Mouse (Mus musculus) bone marrow macrophage, adult 2 months (primary cell): Measurements from ENCODE around the gene Gpr183. TPM values are rescaled to one million over a fixed set of nuclear protein-coding genes. Genes with fewer than 3 reads are reported as not detected.
A peak's percentile ranks its signal among the peaks of the same experiment; 100 is the strongest.

Experiments used
- H3K27ac ChIP-seq: 2 replicates; pipeline ENCODE4 v1.5.1; 2012; ENCODE audit warnings: low read depth, low read length; ENCODE audit not compliant: insufficient read depth
- H3K4me1 ChIP-seq: 2 replicates; pipeline ENCODE4 v1.6.1; 2012; ENCODE audit warnings: low read length; ENCODE audit not compliant: control insufficient read depth, insufficient read depth
- H3K4me3 ChIP-seq: 2 replicates; pipeline ENCODE4 v1.5.1; 2012; ENCODE audit warnings: mild to moderate bottlenecking, low read length, moderate library complexity; ENCODE audit not compliant: insufficient read depth
- CTCF ChIP-seq: IDR thresholded peaks from 2 replicates; pipeline ENCODE4 v1.5.1; 2012; ENCODE audit warnings: low read depth, mild to moderate bottlenecking, low read length, moderate library complexity
- POLR2A ChIP-seq: IDR thresholded peaks from 2 replicates; pipeline ENCODE4 v1.6.1; 2012; ENCODE audit warnings: mild to moderate bottlenecking, low read depth, low read length, borderline replicate concordance
- polyA plus RNA-seq: library from polyadenylated mRNA; stranded (reverse); fragments of >200 nt; gene quantifications from 2 replicates; pipeline ENCODE4 v1.2.4, GENCODE M21; 2012; ENCODE audit not compliant: missing spikeins, insufficient read depth, insufficient read length

Gene Gpr183
- polyA plus RNA-seq, 1 experiment: 34.1 TPM

DNA sequence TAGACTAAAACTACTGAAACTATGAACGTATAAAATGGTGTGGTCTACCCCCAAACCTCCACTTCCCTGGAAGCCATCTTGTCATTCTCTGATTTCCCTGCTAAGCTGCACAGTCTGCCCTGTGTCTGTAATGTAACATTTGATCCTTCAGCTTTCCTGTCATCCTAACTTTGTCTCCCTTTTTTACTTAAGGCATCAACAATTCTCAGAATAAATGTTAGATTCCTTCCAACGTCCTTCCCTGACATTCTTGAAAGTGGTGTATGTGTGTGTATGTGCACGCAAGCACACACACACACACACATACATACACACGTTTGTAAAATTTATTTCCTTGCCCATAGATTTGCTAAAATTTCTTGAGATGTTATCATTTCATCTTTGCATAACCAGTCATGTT is 5.0 kb downstream of the Gpr183 start:
- TF ChIP-seq CTCF: no peak
- no peak for TF ChIP-seq POLR2A
- H3K4me3 ChIP-seq: no peak overlapping the region
- H3K27ac ChIP-seq: peak overlapping the region; percentile 55
- peaks cover 55% of the 10 kb centered on the region for H3K4me1 ChIP-seq

DNA sequence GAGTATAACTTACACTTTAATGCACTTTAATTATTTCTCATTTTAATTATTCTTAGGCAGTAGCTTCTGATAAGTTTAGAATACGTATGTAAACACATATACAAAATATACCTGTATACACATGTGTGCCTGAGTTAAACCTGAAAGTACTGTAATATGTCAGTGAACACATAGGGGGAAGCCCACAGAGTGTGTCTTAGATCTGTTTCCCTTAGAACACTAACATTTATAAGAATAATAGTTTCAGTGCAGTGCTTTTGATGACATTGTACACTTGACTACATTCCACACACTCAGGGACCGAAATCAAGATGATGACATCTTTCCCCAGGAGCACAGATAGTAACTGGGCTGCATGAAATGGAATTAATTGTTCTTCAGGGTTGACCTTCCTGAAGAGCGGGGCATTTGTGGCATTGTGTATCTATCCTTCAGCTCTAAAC is 5.4 kb downstream of the Gpr183 start:
- H3K4me1 ChIP-seq: peaks cover 58% of the 10 kb centered on the region
- H3K4me3 ChIP-seq: no peak overlapping the region
- TF ChIP-seq CTCF (no peak), POLR2A (no peak)
- peak overlapping the region; percentile 65 for H3K27ac ChIP-seq

DNA sequence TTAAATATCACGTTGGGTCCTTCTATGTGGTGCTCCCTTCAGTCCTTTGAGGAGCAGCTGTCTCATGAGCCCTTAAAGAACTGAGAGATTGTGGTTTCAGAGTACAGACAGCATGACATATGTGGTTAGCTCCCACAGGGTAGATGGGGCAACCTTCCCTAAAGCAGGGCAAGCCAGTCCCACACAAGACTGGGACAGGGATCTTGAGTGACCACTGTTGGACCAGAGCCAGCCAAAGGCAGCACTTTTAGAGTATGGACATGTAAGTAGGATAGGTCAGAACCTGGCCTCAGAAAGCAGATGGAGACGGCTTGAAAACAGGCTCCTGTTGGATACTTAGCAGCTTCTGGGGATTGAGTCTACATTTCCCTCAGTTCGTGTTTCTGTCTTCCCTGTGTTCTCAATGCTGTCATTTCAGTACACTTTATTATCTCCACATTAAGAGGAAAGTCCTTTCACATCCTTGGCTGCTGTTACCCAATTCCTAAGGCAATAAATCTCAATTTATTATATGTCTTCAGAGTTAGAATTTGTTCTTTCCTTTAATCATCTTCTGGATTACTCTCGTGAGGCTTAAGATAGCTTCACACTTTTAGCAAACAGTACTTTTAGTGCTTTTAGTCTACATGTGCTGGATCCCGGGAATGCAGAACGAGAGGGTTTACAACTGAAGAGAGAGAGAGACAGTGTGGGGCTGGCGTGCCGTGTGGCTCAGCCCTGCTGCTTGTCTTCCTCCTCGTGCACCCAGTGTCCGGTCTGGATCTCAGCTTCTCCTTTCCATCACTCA is 6.1 kb downstream of the Gpr183 start:
- TF ChIP-seq CTCF (no peak), POLR2A (no peak)
- Histone ChIP-seq H3K27ac (peak overlapping the region; percentile 65), H3K4me1 (peaks cover 58% of the 10 kb centered on the region), H3K4me3 (no peak overlapping the region)

DNA sequence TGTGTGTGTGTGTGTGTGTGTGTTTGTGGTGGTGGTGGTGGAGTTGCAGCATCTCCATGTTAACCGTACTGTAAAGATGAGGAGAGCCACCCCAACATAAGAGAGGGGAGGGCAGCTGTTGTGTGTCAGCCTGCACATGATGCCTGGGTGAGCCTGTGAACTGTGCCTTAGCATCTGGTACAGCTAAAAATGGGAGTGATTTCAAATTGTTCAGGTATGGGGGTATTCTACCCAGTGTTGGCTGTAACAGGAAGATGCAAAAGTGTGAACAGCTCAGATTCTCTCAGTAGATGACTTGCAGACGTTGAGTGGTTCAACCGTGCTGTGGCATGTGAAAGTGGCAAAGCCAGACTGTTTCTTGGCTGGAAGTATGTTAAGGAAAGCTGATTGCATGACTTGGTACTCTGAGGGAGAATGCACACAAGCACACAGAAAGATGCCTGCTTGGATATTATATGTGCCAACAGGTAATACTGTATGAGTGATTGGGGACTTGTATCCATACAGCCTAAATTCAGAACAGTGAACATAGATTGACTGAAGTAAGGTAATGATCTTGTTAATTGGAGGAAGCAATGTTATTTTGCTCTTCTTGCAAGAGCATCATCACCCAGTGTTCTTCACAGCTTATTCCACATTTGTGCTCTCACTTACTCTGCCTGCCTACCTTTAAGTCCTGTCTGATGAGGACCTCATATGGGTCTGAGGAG is 6.8 kb downstream of the Gpr183 start:
- peaks cover 58% of the 10 kb centered on the region for H3K4me1 ChIP-seq
- H3K4me3 ChIP-seq: no peak overlapping the region
- H3K27ac ChIP-seq: peak overlapping the region; percentile 65
- TF ChIP-seq POLR2A (no peak), CTCF (no peak)

DNA sequence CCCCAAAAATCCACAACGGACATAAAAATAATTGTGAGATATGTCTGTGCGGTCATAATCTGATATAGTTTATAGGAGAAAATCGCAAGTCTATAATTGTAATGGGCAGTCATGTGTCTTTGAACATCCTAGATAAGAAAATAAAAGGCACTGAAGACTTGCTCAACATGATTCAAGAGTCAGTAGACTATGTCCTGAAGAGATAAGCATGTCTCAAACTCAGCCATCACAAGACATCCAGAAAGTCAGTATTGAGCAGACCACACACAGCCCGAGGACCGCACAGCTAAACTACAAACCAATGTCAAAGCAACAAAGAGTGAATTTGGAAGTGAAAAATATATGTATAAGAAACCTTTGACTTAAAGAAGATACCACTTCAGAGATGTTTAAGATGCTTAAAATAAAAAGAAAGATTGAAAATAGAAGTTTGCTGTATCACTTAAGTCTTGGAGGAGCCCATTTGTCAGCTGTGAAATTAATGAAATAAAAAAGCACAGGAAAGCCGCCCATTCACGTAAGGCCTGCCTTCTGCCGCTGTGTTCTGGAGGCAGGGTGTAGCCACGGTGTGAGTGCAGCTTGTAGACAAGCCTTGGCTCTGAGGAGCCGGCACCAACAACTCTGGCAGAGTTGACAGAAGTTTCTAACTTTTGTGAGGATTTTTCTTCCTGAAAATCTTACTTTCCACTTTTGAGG is 7.7 kb downstream of the Gpr183 start:
- peaks cover 56% of the 10 kb centered on the region for H3K4me1 ChIP-seq
- H3K27ac ChIP-seq: no peak overlapping the region
- no peak overlapping the region for H3K4me3 ChIP-seq
- no peak for TF ChIP-seq CTCF
- TF ChIP-seq POLR2A: no peak

DNA sequence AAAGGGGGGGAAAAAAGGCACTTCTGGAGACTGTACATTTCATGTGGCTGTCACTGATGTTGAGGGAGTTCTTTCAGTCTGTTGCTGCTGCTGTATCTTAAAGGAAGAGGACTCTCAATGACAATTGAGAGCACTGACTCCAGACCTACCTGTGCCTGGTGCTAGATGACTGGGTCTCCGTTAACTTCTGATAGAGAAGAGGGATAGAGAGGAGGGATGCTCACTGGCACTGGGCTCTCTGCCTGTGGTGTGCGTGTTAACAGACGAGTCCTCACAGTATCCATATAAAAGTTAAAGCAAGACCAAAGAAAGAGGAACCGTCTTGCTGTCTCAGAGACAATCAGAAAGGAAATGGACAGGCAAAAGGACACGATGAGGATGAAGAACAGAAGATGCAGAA is 8.7 kb downstream of the Gpr183 start:
- TF ChIP-seq CTCF (no peak), POLR2A (no peak)
- Histone ChIP-seq H3K4me1 (peaks cover 52% of the 10 kb centered on the region), H3K27ac (peak overlapping the region; percentile 23), H3K4me3 (no peak overlapping the region)

DNA sequence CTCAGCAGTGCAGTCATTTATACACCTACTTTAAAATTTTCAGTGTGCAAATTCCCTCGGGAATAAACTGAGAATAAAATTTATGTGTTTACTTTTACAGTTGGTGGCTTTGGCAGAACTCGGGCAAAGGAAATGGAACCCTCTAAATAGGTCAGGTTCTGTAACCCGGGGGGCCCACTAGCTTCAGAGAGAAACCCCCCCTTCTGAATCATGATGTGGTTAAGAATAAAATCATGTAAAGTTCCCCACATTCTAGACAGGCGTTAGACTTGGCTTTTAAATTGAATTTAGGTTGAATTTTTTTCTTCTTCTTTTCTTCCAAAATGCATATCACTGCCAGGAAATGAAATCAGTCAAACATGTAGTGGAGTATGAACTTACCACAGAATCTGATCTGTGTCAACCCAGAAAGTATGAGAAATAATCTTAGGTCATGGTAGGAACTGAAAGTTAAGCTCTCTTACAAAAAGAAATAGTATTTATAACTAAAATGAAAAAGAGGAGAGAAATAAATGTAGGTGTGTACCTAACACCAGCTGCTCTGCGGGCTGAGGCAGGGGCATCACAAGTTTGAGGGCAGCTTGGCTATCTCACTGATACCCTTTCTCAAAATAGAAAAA is 9.7 kb downstream of the Gpr183 start:
- Histone ChIP-seq H3K27ac (peak overlapping the region; percentile 24; the same call in 1 of the 2 replicates), H3K4me1 (peaks cover 44% of the 10 kb centered on the region), H3K4me3 (no peak overlapping the region)
- no peak for TF ChIP-seq CTCF
- TF ChIP-seq POLR2A: no peak

DNA sequence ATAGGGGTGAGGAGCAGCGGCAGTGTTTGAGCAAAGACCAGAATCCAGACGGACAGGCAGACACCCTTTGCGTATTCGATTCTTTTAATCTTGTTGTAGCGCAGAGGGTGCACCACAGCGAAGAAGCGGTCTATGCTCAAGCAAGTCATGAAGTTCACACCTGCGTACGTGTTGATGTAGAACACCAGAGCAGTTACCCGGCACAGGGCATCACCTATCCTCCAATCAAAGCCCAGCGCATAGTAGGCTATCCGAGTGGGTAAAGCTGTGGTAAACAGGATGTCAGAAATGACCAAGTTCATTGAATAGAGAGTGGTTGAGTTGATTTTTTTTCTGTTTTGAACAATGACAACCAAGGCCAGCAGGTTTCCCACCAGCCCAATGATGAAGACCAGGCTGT is 10.4 kb downstream of the Gpr183 start:
- Histone ChIP-seq H3K4me3 (no peak overlapping the region), H3K4me1 (peaks cover 44% of the 10 kb centered on the region), H3K27ac (no peak overlapping the region)
- TF ChIP-seq POLR2A: no peak
- no peak for TF ChIP-seq CTCF

DNA sequence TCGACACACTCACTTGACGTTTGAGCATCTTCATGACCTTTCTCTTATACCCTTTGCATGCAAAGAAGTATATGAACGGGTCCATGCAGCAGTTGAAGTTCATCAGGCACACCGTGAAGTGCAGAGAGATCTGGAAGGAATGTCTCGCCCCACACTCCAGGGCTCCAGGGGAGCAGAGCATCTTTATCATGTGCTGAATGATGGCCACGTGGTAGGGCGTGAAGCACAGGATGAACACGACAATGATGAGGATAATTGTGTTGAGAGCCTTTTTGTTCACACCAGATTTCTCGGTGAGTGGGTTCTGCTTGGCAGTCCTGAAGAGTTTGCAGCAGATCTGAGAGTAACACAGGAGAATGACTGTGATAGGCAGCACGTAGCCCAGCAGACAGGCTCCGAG is 10.9 kb downstream of the Gpr183 start:
- H3K4me3 ChIP-seq: no peak overlapping the region
- H3K27ac ChIP-seq: no peak overlapping the region
- TF ChIP-seq POLR2A (no peak), CTCF (no peak)
- peaks cover 46% of the 10 kb centered on the region for H3K4me1 ChIP-seq
